Mouse (Mus musculus) heart, embryonic 11.5 days (tissue): Measurements from ENCODE around the gene Cspg4. TPM values are rescaled to one million over a fixed set of nuclear protein-coding genes. Genes with fewer than 3 reads are reported as not detected.

Experiments used
- ATAC-seq: fragments of 200-750 bp; cut with Nextera tagmentation; replicated peaks from 2 replicates; pipeline ENCODE4 v1.8.0; 2017; ENCODE audit warnings: moderate library complexity; ENCODE audit not compliant: insufficient number of reproducible peaks, low FRiP score, low TSS enrichment
- H3K27ac ChIP-seq: fragments of 300-500 bp; sonication (generic); 2 replicates; pipeline ENCODE4 v1.5.1; 2014; ENCODE audit warnings: mild to moderate bottlenecking, low read depth, low read length
- H3K27me3 ChIP-seq: fragments of 300-500 bp; sonication (generic); 2 replicates; pipeline ENCODE4 v1.6.1; 2014; ENCODE audit warnings: mild to moderate bottlenecking, low read length, mixed read lengths; ENCODE audit not compliant: control insufficient read depth, insufficient read depth
- H3K36me3 ChIP-seq: fragments of 300-500 bp; sonication (generic); 2 replicates; pipeline ENCODE4 v1.6.1; 2014; ENCODE audit warnings: mild to moderate bottlenecking, low read length, moderate library complexity, mixed read lengths; ENCODE audit not compliant: control insufficient read depth, insufficient read depth
- H3K4me1 ChIP-seq: fragments of 300-500 bp; sonication (generic); 2 replicates; pipeline ENCODE4 v1.6.1; 2014; ENCODE audit warnings: low read length; ENCODE audit not compliant: control insufficient read depth, insufficient read depth
- H3K4me2 ChIP-seq: fragments of 300-500 bp; sonication (generic); 2 replicates; pipeline ENCODE4 v1.6.1; 2014; ENCODE audit warnings: mild to moderate bottlenecking, moderate library complexity
- H3K4me3 ChIP-seq: fragments of 300-500 bp; sonication (generic); 2 replicates; pipeline ENCODE4 v1.5.1; 2014; ENCODE audit warnings: low read depth, low read length
- H3K9ac ChIP-seq: fragments of 300-500 bp; sonication (generic); 2 replicates; pipeline ENCODE4 v1.6.1; 2014; ENCODE audit warnings: mild to moderate bottlenecking, low read depth, low read length, moderate library complexity
- H3K9me3 ChIP-seq: fragments of 300-500 bp; sonication (generic); replicated peaks from 2 replicates; pipeline ENCODE4 v1.6.1; 2016; ENCODE audit warnings: low read length; ENCODE audit not compliant: control insufficient read depth
- WGBS: fragments of 180-500 bp; shearing (Covaris S2); extraction: QIAGEN DNeasy Blood & Tissue Kit; methylation state at CpG from one replicate; pipeline ENCODE4 v1.1.7; 2014; ENCODE audit not compliant: insufficient replicate concordance; 5-methylcytosine and 5-hydroxymethylcytosine counted together
- polyA plus RNA-seq: library from polyadenylated mRNA; unstranded; fragments of >200 nt; fragmentation: Nextera tagmentation; extraction: Ambion mirVana; gene quantifications from 2 replicates; pipeline ENCODE4 v1.2.1, GENCODE M21; 2014

Cspg4 gene
- polyA plus RNA-seq, 1 experiment from 2014 or later, result 18.6 TPM

GRCm38 (mm10) chr9:56915695-56916410 is 51.0 kb downstream of the Cspg4 start:
- Histone ChIP-seq H3K4me3 (no peak overlapping the region), H3K9ac (no peak overlapping the region), H3K4me2 (no peak overlapping the region), H3K36me3 (peaks cover 28% of the 10 kb centered on the region), H3K27ac (no peak overlapping the region), H3K9me3 (no peaks in the 10 kb centered on the region), H3K4me1 (no peaks in the 10 kb centered on the region), H3K27me3 (no peaks in the 10 kb centered on the region)
- no peak for ATAC-seq
- 68% methylated on average over 5 of the region's 5 CpGs for WGBS

GRCm38 (mm10) chr9:56917131-56917530 is 52.3 kb downstream of the Cspg4 start:
- peaks cover 3% of the 10 kb centered on the region; the same call in 1 of the 2 replicates for H3K9me3 ChIP-seq
- no peak for ATAC-seq
- no peaks in the 10 kb centered on the region for H3K4me1 ChIP-seq
- H3K9ac ChIP-seq, result no peak overlapping the region
- H3K27me3 ChIP-seq, result no peaks in the 10 kb centered on the region
- no peak overlapping the region for H3K27ac ChIP-seq
- no peak overlapping the region for H3K4me2 ChIP-seq
- peaks cover 36% of the 10 kb centered on the region for H3K36me3 ChIP-seq
- no peak overlapping the region for H3K4me3 ChIP-seq
- WGBS, result 78% methylated on average over 2 of the region's 2 CpGs

GRCm38 (mm10) chr9:56918466-56918865 is 53.6 kb downstream of the Cspg4 start:
- Histone ChIP-seq H3K9ac (no peak overlapping the region), H3K9me3 (peaks cover 3% of the 10 kb centered on the region; the same call in 1 of the 2 replicates), H3K4me3 (no peak overlapping the region), H3K4me2 (no peak overlapping the region), H3K4me1 (peaks cover 4% of the 10 kb centered on the region), H3K27me3 (no peaks in the 10 kb centered on the region), H3K36me3 (peaks cover 39% of the 10 kb centered on the region), H3K27ac (no peak overlapping the region)
- ATAC-seq, result no peak
- WGBS, result 82% methylated on average over 13 of the region's 13 CpGs

- Histone ChIP-seq H3K9ac (no peak overlapping the region; the same call in 1 of the 2 replicates), H3K9me3 (peaks cover 3% of the 10 kb centered on the region; the same call in 1 of the 2 replicates), H3K4me2 (peak overlapping the region; percentile 77), H3K36me3 (peaks cover 22% of the 10 kb centered on the region), H3K27ac (no peak overlapping the region), H3K4me3 (no peak overlapping the region), H3K27me3 (no peaks in the 10 kb centered on the region), H3K4me1 (peaks cover 39% of the 10 kb centered on the region)
- 87% methylated on average over 4 of the region's 4 CpGs for WGBS
- ATAC-seq, result no peak
These were observed 57.9 kb downstream of the Cspg4 start for GRCm38 (mm10) chr9:56922746-56923145.

- Histone ChIP-seq H3K27me3 (no peaks in the 10 kb centered on the region), H3K4me3 (peak overlapping the region; percentile 41), H3K36me3 (peaks cover 15% of the 10 kb centered on the region), H3K4me2 (peak overlapping the region; percentile 77), H3K4me1 (peaks cover 39% of the 10 kb centered on the region), H3K27ac (peak overlapping the region; percentile 77), H3K9ac (peak overlapping the region; percentile 68), H3K9me3 (peaks cover 3% of the 10 kb centered on the region; the same call in 1 of the 2 replicates)
- WGBS, result 44% methylated on average over 8 of the region's 8 CpGs
- no peak for ATAC-seq
These were observed 59.2 kb downstream of the Cspg4 start for GRCm38 (mm10) chr9:56923841-56924650.

GRCm38 (mm10) chr9:56924651-56925027 is 59.8 kb downstream of the Cspg4 start:
- Histone ChIP-seq H3K27ac (peak overlapping the region; percentile 77), H3K27me3 (no peaks in the 10 kb centered on the region), H3K4me3 (peak overlapping the region; percentile 41), H3K36me3 (peaks cover 15% of the 10 kb centered on the region), H3K9me3 (peaks cover 3% of the 10 kb centered on the region; the same call in 1 of the 2 replicates), H3K4me1 (peaks cover 39% of the 10 kb centered on the region), H3K4me2 (peak overlapping the region; percentile 77), H3K9ac (peak overlapping the region; percentile 68)
- ATAC-seq, result peak; percentile 70
- 6% methylated on average over 7 of the region's 7 CpGs for WGBS

GRCm38 (mm10) chr9:56925291-56926024 is 60.6 kb downstream of the Cspg4 start:
- 78% methylated on average over 26 of the region's 26 CpGs for WGBS
- Histone ChIP-seq H3K27ac (peak overlapping the region; percentile 77), H3K9ac (peak overlapping the region; percentile 68)

GRCm38 (mm10) chr9:56926025-56926360 is 61.2 kb downstream of the Cspg4 start:
- Histone ChIP-seq H3K4me1 (peaks cover 39% of the 10 kb centered on the region), H3K4me2 (peak overlapping the region; percentile 77), H3K9ac (no peak overlapping the region; the same call in 1 of the 2 replicates), H3K27ac (no peak overlapping the region), H3K4me3 (peak overlapping the region; percentile 67), H3K36me3 (peaks cover 15% of the 10 kb centered on the region), H3K9me3 (peaks cover 3% of the 10 kb centered on the region; the same call in 1 of the 2 replicates), H3K27me3 (no peaks in the 10 kb centered on the region)
- no peak for ATAC-seq
- WGBS, result 95% methylated on average over 10 of the region's 10 CpGs

More at GRCm38 (mm10) chr9:56925291-56926024, 60.6 kb downstream of the Cspg4 start:
- peaks cover 39% of the 10 kb centered on the region for H3K4me1 ChIP-seq
- H3K9me3 ChIP-seq, result peaks cover 3% of the 10 kb centered on the region; the same call in 1 of the 2 replicates
- no peak for ATAC-seq
- peak overlapping the region; percentile 41 for H3K4me3 ChIP-seq
- H3K36me3 ChIP-seq, result peaks cover 15% of the 10 kb centered on the region
- H3K27me3 ChIP-seq, result no peaks in the 10 kb centered on the region
- peak overlapping the region; percentile 77 for H3K4me2 ChIP-seq
